Mouse (Mus musculus) neutrophil, adult 5-6 weeks (primary cell): ENCODE results near the gene Cdk6. TPM values are rescaled to one million over a fixed set of nuclear protein-coding genes. Genes with fewer than 3 reads are reported as not detected.

Source experiments
- ATAC-seq: fragments of 151-379, 151-347 bp; 2 replicates; pipeline ENCODE4 v1.8.0; 2017; ENCODE audit warnings: mild to moderate bottlenecking, moderate TSS enrichment; ENCODE audit not compliant: insufficient number of reproducible peaks, poor library complexity, low FRiP score, severe bottlenecking; ENCODE audit errors: extremely low read depth
- total RNA-seq: library from RNA; stranded (forward); fragments of 200-1000 nt; gene quantifications from 2 replicates; pipeline ENCODE4 v1.2.3, GENCODE M21; 2017

The Cdk6 gene
- total RNA-seq, 1 experiment from 2014 or later = 11.4 TPM

DNA sequence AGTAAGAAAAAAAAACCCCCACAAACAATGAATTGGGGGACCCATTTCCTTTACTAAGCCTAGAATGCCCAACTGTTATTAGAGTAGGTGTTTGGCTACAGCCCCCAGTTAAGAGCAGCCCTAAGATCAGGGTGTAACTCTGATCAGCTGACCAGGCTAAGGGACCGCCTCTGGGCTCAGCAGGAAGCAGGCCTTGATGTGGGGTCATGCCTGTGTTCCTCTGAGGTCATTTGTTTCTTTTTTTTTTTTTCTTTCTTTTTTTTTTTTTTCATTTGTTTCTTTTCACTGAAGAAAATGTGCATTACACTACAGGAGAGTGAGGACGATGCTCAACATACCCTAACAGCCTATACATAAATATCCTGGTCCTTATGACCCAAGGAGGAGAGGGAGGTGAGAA, 236.7 kb downstream of the Cdk6 start:
- no peak for ATAC-seq

DNA sequence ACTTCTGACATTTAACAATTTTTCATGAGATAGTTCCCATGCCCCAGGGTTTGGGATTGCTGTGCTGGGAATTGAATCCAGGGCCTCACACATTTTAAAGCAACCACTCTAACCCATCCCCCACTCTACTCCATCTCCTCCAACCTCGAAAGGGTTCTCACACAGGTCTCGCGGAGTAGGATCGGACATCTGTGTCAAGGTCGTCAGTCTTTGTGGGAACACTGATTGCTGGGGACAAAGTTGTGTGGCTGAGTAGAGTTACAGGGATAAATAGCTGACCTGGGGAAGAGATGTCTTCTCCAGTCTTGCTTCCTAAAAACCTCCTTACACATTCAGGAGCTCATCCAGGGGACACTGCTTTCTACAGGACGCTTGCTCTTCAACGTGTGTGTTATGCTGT, 237.8 kb downstream of the Cdk6 start:
- ATAC-seq = no peak

Other genes with a start within 250 kb of the Cdk6 start
- gene Fam133b, start 202.3 kb downstream of the Cdk6 start, total RNA-seq = 76.1 and 83.7 TPM in 2 replicates
- gene 1700109H08Rik, start 230.1 kb downstream of the Cdk6 start, total RNA-seq = 18.7 and 28.1 TPM in 2 replicates